Mouse (Mus musculus): ENCODE measurements around the gene Etfbkmt.
A peak's percentile ranks its signal among the peaks of the same experiment; 100 is the strongest.
"Not testable (repeated sequence)": the region's sequence is repeated elsewhere in the genome, so short reads cannot be mapped to it uniquely, and the experiment has no call there.

Etfbkmt gene

GRCm38 (mm10) chr6:149187371-149187770 lies 47.7 kb downstream of the Etfbkmt start:
- DNase-seq (ENCODE audit: low read depth, low spot score) = no peak

GRCm38 (mm10) chr6:149188041-149188924 lies 48.6 kb downstream of the Etfbkmt start, which contains the start of gene Amn1:
TSS of gene Amn1 (minus strand) at chr6:149188712.
- DNase-seq (ENCODE audit: low read depth, low spot score) = peak; percentile 100

GRCm38 (mm10) chr6:149188925-149189257 lies 49.2 kb downstream of the Etfbkmt start:
- no peak for DNase-seq (ENCODE audit: low read depth, low spot score)

GRCm38 (mm10) chr6:149189340-149189922 lies 49.8 kb downstream of the Etfbkmt start:
- no peak for DNase-seq (ENCODE audit: low read depth, low spot score)

- not testable (repeated sequence) for DNase-seq (ENCODE audit: low read depth, low spot score)
These were observed 52.3 kb downstream of the Etfbkmt start for GRCm38 (mm10) chr6:149191951-149192350.

GRCm38 (mm10) chr6:149193276-149193905 lies 53.7 kb downstream of the Etfbkmt start:
- DNase-seq (ENCODE audit: low read depth, low spot score) = peak; percentile 100

GRCm38 (mm10) chr6:149197116-149197515 lies 57.5 kb downstream of the Etfbkmt start:
- DNase-seq (ENCODE audit: low read depth, low spot score) = no peak

- no peak for DNase-seq (ENCODE audit: low read depth, low spot score)
These were observed 58.9 kb downstream of the Etfbkmt start for GRCm38 (mm10) chr6:149198572-149198971.

All from 3T3-L1 (cell line).